Mouse (Mus musculus): ENCODE data around the gene Trhr2.

DNA sequence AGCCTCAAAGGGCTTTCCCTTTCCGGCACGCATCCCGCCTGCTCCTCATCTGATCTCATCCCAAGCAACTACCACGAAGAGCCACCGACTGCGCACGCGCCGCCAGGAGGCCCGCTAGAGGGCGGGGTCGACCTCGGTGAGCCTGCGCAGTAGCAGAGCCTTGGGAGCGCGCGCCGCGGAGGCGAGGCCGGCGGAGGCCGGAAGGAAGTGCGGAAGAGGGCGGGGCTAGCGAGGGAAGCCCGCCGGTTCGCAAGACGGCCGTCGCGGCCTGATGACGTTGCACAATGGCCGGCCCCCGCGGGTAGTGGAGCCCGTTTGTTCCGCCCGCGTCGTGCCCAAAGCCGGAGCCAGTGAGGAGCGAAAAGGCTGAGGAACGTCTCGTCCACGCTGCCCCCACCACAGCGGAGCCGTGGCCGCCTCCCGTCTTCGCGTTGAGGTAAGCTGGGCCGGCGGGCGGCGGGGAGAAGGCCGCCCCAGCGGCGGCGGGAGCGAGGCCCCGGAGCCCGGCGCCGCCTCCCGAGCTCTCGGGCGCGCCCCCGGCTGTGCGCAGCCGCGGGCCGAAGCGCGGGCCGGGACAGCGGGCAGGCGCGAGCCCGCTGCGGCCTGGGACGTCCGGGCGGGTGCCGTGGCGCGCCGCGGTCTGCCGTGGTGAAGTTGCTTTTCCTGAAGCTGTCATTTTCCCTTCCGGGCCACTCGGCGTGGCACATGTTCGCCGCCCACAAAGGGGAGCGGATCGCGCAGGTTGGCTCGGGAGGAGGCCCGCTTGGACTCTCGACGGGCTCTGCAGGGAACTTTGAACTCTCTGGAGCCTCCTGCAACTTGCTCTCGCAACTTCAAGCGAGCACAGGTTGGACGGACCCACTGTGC, 16.1 kb upstream of the Trhr2 start, which contains the start of gene Zc3h18:
- peak; percentile 40; the same call in 1 of the 2 replicates for TF ChIP-seq CTCF (IDR thresholded peaks at IDR 0.05; ENCODE audit: control insufficient read depth, insufficient read depth, low read length)
- peak; percentile 74; the same call in 1 of the 2 replicates for TF ChIP-seq POLR2A (IDR thresholded peaks at IDR 0.05; ENCODE audit: borderline replicate concordance, control insufficient read depth, low read depth, low read length)
